Mouse (Mus musculus): ENCODE measurements around the gene Wnt4.

DNA sequence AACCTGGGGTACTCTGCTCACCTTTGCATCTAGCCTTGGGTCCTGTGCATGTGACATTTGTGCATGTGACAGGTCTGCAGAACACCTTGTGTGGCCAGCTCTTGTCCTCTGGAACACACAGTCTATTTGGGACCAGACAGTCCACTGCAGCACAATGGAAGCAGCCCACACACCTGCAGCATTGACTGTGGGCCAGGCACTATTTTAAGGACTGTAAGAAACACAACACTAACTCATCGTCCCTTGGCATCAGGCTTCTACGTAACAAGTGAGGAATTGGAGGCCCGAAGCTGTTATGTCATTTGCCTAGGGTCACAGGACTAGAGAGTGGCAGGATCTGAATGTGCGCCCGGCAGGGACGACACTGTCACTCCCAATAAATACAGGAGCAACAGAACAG, 12.4 kb downstream of the Wnt4 start:
- TF ChIP-seq POLR2A (IDR thresholded peaks at IDR 0.05; ENCODE audit: insufficient read depth, low read length) (no peak), EP300 (IDR thresholded peaks at IDR 0.05; ENCODE audit: insufficient read depth, low read depth, low read length) (no peak)

All from ES-Bruce4 (cell line).